Mouse (Mus musculus) ovary, postnatal 36 days (tissue): ENCODE measurements around the gene Sike1.

Experiments used
- DNase-seq: peaks from one replicate; pipeline ENCODE4 v3.0.0; 2022; ENCODE audit warnings: low spot score, mixed read lengths

The Sike1 gene

GRCm38 (mm10) chr3:103026174-103026573 lies 30.7 kb downstream of the Sike1 start:
- DNase-seq: no peak

- DNase-seq: no peak
Measured at GRCm38 (mm10) chr3:103040285-103040684, 44.8 kb downstream of the Sike1 start.

GRCm38 (mm10) chr3:103040861-103041379 lies 45.4 kb downstream of the Sike1 start:
- DNase-seq: no peak

- DNase-seq: no peak
Measured at GRCm38 (mm10) chr3:103056016-103056595, 60.6 kb downstream of the Sike1 start.

- no peak for DNase-seq
Measured at GRCm38 (mm10) chr3:103057752-103058151, 62.2 kb downstream of the Sike1 start.
